Mouse (Mus musculus) midbrain, embryonic 14.5 days (tissue): ENCODE measurements around the gene Erbin. TPM values are rescaled to one million over a fixed set of nuclear protein-coding genes. Genes with fewer than 3 reads are reported as not detected.

Experiments
- ATAC-seq: fragments of 200-750 bp; cut with Nextera tagmentation; 2 replicates; pipeline ENCODE4 v1.8.0; 2017; ENCODE audit warnings: moderate number of reproducible peaks, moderate library complexity; ENCODE audit not compliant: low FRiP score, low TSS enrichment
- DNase-seq: peaks from one replicate; pipeline ENCODE4 v3.0.0-alpha.2; 2015
- H3K27ac ChIP-seq: fragments of 300-500 bp; sonication (generic); replicated peaks from 2 replicates; pipeline ENCODE4 v1.5.1; 2014; ENCODE audit warnings: mild to moderate bottlenecking, low read depth, low read length, moderate library complexity
- H3K27me3 ChIP-seq: fragments of 300-500 bp; sonication (generic); 2 replicates; pipeline ENCODE4 v1.6.1; 2014; ENCODE audit warnings: low read length, control low read depth, mixed read lengths; ENCODE audit not compliant: control insufficient read depth, insufficient read depth
- H3K36me3 ChIP-seq: fragments of 300-500 bp; sonication (generic); 2 replicates; pipeline ENCODE4 v1.6.1; 2014; ENCODE audit warnings: low read length, control low read depth; ENCODE audit not compliant: control insufficient read depth, insufficient read depth
- H3K4me1 ChIP-seq: fragments of 300-500 bp; sonication (generic); 2 replicates; pipeline ENCODE4 v1.6.1; 2014; ENCODE audit warnings: mild to moderate bottlenecking, antibody characterized with exemption, low read length, control low read depth; ENCODE audit not compliant: control insufficient read depth, insufficient read depth
- H3K4me2 ChIP-seq: fragments of 300-500 bp; sonication (generic); 2 replicates; pipeline ENCODE4 v1.6.1; 2014; ENCODE audit warnings: mild to moderate bottlenecking, low read length, moderate library complexity
- H3K4me3 ChIP-seq: fragments of 300-500 bp; sonication (generic); replicated peaks from 2 replicates; pipeline ENCODE4 v1.5.1; 2014; ENCODE audit warnings: low read depth, low read length
- H3K9ac ChIP-seq: fragments of 300-500 bp; sonication (generic); replicated peaks from 2 replicates; pipeline ENCODE4 v1.6.1; 2014; ENCODE audit warnings: mild to moderate bottlenecking, low read length, moderate library complexity
- H3K9me3 ChIP-seq: fragments of 300-500 bp; sonication (generic); 2 replicates; pipeline ENCODE4 v1.6.1; 2016; ENCODE audit warnings: low read length, control low read depth, mixed read lengths; ENCODE audit not compliant: control insufficient read depth
- WGBS: fragments of 180-500 bp; shearing (Covaris S2); extraction: QIAGEN DNeasy Blood & Tissue Kit; methylation state at CpG from one replicate; pipeline ENCODE4 v1.1.7; 2014; 5-methylcytosine and 5-hydroxymethylcytosine counted together
- polyA plus RNA-seq: library from polyadenylated mRNA; unstranded; fragments of >200 nt; fragmentation: Nextera tagmentation; extraction: Ambion mirVana; gene quantifications from 2 replicates; pipeline ENCODE4 v1.2.1, GENCODE M21; 2014

Gene Erbin
- polyA plus RNA-seq, 1 experiment from 2014 or later = 21.7 TPM

DNA sequence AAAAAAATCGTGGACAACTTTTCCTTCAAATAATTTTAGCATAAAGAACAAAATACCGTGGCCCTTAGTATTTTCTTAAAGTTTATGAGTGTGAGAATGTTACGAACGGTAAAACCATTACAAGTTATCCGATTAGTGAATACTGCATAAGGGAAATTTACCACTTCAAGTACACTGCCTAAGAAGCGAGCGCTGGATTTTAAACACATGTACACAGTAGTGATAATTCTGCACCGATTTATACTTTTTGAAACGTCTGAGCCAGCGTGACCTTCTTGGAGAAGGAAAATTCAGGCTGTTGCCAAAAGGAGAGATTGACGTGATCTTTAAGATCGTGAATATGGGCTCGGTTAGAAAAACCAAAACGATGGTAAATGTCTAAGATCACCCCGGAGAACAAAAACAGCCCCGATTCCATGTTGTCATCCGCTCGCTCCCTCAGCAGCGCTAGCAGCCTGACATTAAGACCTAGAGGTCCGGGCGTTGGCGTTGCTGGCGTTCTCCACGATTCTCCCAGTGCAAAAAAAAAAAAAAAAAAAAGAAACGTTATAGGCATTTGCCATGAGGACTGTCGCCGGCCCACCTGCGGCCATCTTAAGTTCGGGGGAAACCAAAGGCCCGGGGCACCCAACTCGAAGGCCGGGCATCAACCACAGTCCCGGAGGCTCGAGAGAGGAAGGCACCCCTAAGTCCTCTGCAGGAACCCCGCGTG lies 146.8 kb downstream of the Erbin start:
- Histone ChIP-seq H3K4me3 (peak overlapping the region; percentile 69), H3K9ac (peak overlapping the region; percentile 74), H3K27ac (peak overlapping the region; percentile 98), H3K27me3 (no peaks in the 10 kb centered on the region), H3K4me1 (peaks cover 22% of the 10 kb centered on the region), H3K9me3 (no peaks in the 10 kb centered on the region), H3K36me3 (no peaks in the 10 kb centered on the region; the same call in 1 of the 2 replicates), H3K4me2 (peak overlapping the region; percentile 71)
- WGBS = under 1% methylated on average over 36 of the region's 36 CpGs
- no peak for DNase-seq
- no peak; the same call in 1 of the 2 replicates for ATAC-seq

DNA sequence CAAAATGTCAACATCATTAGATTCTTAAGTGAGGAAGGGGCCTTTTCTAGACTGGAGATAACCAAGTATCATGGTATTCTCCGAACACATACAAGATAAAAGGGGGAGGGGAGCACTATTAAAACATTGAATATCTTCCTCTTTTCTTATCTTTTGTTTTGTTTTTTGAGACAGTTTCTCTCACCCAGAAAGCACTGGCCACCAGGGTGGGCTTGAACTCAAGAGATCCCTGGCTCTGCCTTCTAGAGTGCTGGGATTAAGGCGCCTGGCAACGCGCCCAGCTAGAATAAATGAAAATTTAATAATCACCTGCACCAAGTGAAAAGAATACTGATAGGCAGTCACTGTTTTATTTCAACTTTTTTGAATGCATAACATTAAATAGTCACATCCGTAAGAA lies 147.4 kb downstream of the Erbin start:
- no peak overlapping the region for H3K27ac ChIP-seq
- H3K36me3 ChIP-seq = peaks cover 1% of the 10 kb centered on the region
- peak overlapping the region; percentile 69 for H3K4me3 ChIP-seq
- H3K9ac ChIP-seq = peak overlapping the region; percentile 74
- peaks cover 22% of the 10 kb centered on the region for H3K4me1 ChIP-seq
- peak overlapping the region; percentile 71 for H3K4me2 ChIP-seq
- peak; percentile 66 for DNase-seq
- no peaks in the 10 kb centered on the region for H3K27me3 ChIP-seq
- H3K9me3 ChIP-seq = no peaks in the 10 kb centered on the region
- ATAC-seq = no peak
- 15% methylated on average over 5 of the region's 5 CpGs for WGBS

DNA sequence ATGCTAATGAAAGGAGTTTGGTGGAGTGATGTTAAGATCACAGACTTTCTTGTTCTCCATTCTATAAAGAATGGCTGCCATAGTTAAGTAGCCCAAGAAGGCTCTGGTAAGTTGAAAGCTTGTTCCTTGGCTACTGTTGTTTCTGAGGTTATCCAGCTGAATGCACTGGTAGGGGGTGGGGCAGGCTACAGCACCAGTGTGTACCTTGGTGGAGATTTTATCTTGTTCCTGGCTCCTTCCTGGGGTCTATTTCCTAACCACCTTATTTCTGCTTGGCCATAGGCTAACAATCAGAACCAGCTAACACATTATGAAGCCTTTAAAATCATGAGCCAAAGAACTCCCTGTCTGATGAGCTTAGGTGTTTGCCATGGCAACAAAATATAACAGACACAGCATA lies 149.5 kb downstream of the Erbin start:
- peaks cover 22% of the 10 kb centered on the region for H3K4me1 ChIP-seq
- H3K27me3 ChIP-seq = no peaks in the 10 kb centered on the region
- no peaks in the 10 kb centered on the region for H3K9me3 ChIP-seq
- no peak overlapping the region for H3K9ac ChIP-seq
- no peak overlapping the region for H3K4me2 ChIP-seq
- H3K4me3 ChIP-seq = no peak overlapping the region
- no peak for DNase-seq
- no peak overlapping the region for H3K27ac ChIP-seq
- ATAC-seq = no peak
- H3K36me3 ChIP-seq = peaks cover 17% of the 10 kb centered on the region

Other genes starting within 250 kb of the Erbin start
- gene Srek1, start 145.9 kb downstream of the Erbin start, polyA plus RNA-seq = 85.6 and 89.9 TPM in 2 replicates
- 58.2 and 69.1 TPM in 2 replicates for gene Nln, start 189.1 kb upstream of the Erbin start, polyA plus RNA-seq
- 21.3 and 32.3 TPM in 2 replicates for gene Sgtb, start 189.2 kb upstream of the Erbin start, polyA plus RNA-seq